Mouse (Mus musculus) NIH3T3 (cell line): ENCODE data around the gene Tifa.
A peak's percentile ranks its signal among the peaks of the same experiment; 100 is the strongest.
"Not testable (repeated sequence)": the region's sequence is repeated elsewhere in the genome, so short reads cannot be mapped to it uniquely, and the experiment has no call there.

Experiments used
- DNase-seq: peaks from one replicate; pipeline ENCODE4 v3.0.0-alpha.2; 2012; ENCODE audit warnings: low read depth

Tifa gene

GRCm38 (mm10) chr3:127789500-127790191, at the start of gene Tifa:
TSS of gene Tifa (plus strand) at chr3:127789805.
- DNase-seq: peak; percentile 54

- DNase-seq: peak; percentile 46
These were observed 48.1 kb upstream of the Tifa start for GRCm38 (mm10) chr3:127741473-127741872.

- DNase-seq: no peak
These were observed 45.8 kb upstream of the Tifa start for GRCm38 (mm10) chr3:127743614-127744365.

- no peak for DNase-seq
These were observed 44.1 kb upstream of the Tifa start for GRCm38 (mm10) chr3:127745504-127745903.

- DNase-seq: no peak
These were observed 43.5 kb upstream of the Tifa start for GRCm38 (mm10) chr3:127745911-127746640.

GRCm38 (mm10) chr3:127748644-127749043, 41.0 kb upstream of the Tifa start:
- no peak for DNase-seq

GRCm38 (mm10) chr3:127749266-127749665, 40.3 kb upstream of the Tifa start:
- DNase-seq: no peak

- DNase-seq: no peak
These were observed 39.5 kb upstream of the Tifa start for GRCm38 (mm10) chr3:127749981-127750562.

- no peak for DNase-seq
These were observed 33.1 kb upstream of the Tifa start for GRCm38 (mm10) chr3:127756458-127756857.

- no peak for DNase-seq
These were observed 31.7 kb upstream of the Tifa start for GRCm38 (mm10) chr3:127757886-127758301.

- no peak for DNase-seq
These were observed 30.8 kb upstream of the Tifa start for GRCm38 (mm10) chr3:127758806-127759205.

GRCm38 (mm10) chr3:127759212-127759611, 30.4 kb upstream of the Tifa start:
- DNase-seq: peak; percentile 75

GRCm38 (mm10) chr3:127762403-127762802, 27.2 kb upstream of the Tifa start:
- no peak for DNase-seq

- DNase-seq: peak; percentile 90
These were observed 26.5 kb upstream of the Tifa start for GRCm38 (mm10) chr3:127763076-127763612.

- no peak for DNase-seq
These were observed 25.1 kb upstream of the Tifa start for GRCm38 (mm10) chr3:127764541-127764940.

GRCm38 (mm10) chr3:127765971-127766370, 23.6 kb upstream of the Tifa start:
- DNase-seq: no peak

- no peak for DNase-seq
These were observed 20.5 kb upstream of the Tifa start for GRCm38 (mm10) chr3:127769146-127769545.

GRCm38 (mm10) chr3:127780021-127780644, 9.5 kb upstream of the Tifa start, which contains the start of gene Alpk1:
TSS of gene Alpk1 (minus strand) at chr3:127780527.
- DNase-seq: peak; percentile 86

- DNase-seq: peak; percentile 25
These were observed 8.7 kb upstream of the Tifa start for GRCm38 (mm10) chr3:127780921-127781320.

GRCm38 (mm10) chr3:127782921-127783320, 6.7 kb upstream of the Tifa start:
- peak; percentile 74 for DNase-seq

- DNase-seq: not testable (repeated sequence)
These were observed 5.9 kb upstream of the Tifa start for GRCm38 (mm10) chr3:127783680-127784079.
